Mouse (Mus musculus): ENCODE measurements at regions not wholly inside any gene's neighbourhood (a gene's known extent, or its start where the extent isn't known, plus 50 kb on each side); places are given as distances from the start of the nearest gene placed in this dataset.

DNA sequence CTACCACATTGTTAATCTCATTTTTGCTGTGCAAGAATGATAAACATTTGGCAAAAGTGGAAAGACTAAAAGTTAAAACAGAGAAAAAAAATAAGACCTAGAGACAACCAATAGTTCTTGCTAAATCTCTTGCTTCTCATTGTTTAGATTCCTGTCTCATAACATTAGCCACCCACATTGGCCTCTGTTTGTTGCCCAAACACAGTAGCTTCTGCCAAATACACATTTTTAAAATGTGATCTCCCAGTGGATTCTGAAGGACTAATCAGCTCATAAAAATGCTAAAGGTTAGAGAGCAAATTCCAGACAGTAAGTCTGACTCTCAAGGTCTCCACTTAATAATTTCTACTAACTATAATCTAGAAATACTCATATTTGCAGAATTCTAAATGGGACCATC lies 127.1 kb upstream of the Arx start:
- TF ChIP-seq CTCF (IDR thresholded peaks at IDR 0.05; ENCODE audit: insufficient read depth, low read length), result no peak
- no peak for TF ChIP-seq POLR2A (IDR thresholded peaks at IDR 0.05; ENCODE audit: borderline replicate concordance, extremely low read depth, low read depth, low read length)

Measured in lung, adult 2 months (tissue).